Mouse (Mus musculus) midbrain, embryonic 10.5 days (tissue): ENCODE data around the gene Ywhag. TPM values are rescaled to one million over a fixed set of nuclear protein-coding genes. Genes with fewer than 3 reads are reported as not detected.

ENCODE experiments used
- DNase-seq: peaks from one replicate; pipeline ENCODE4 v3.0.0-alpha.2; 2017; ENCODE audit warnings: low spot score
- H3K27ac ChIP-seq: fragments of 300-500 bp; sonication (generic); replicated peaks from 2 replicates; pipeline ENCODE4 v1.5.1; 2016; ENCODE audit warnings: mild to moderate bottlenecking
- H3K27me3 ChIP-seq: fragments of 300-500 bp; sonication (generic); 2 replicates; pipeline ENCODE4 v1.6.1; 2016; ENCODE audit warnings: low read depth, mild to moderate bottlenecking; ENCODE audit not compliant: poor library complexity, severe bottlenecking
- H3K36me3 ChIP-seq: fragments of 300-500 bp; sonication (generic); 2 replicates; pipeline ENCODE4 v1.6.1; 2016; ENCODE audit warnings: mild to moderate bottlenecking, moderate library complexity
- H3K4me1 ChIP-seq: fragments of 300-500 bp; sonication (generic); 2 replicates; pipeline ENCODE4 v1.6.1; 2016
- H3K4me3 ChIP-seq: fragments of 300-500 bp; sonication (generic); 2 replicates; pipeline ENCODE4 v1.5.1; 2016; ENCODE audit warnings: mild to moderate bottlenecking, moderate library complexity
- H3K9me3 ChIP-seq: fragments of 300-500 bp; sonication (generic); replicated peaks from 2 replicates; pipeline ENCODE4 v1.6.1; 2016; ENCODE audit warnings: mild to moderate bottlenecking
- WGBS: fragments of 180-500 bp; shearing (Covaris S2); methylation state at CpG from one replicate; pipeline ENCODE4 v1.1.7; 2016; 5-methylcytosine and 5-hydroxymethylcytosine counted together
- polyA plus RNA-seq: library from polyadenylated mRNA; unstranded; fragments of >200 nt; fragmentation: Nextera tagmentation; extraction: Ambion mirVana; gene quantifications from 2 replicates; pipeline ENCODE4 v1.2.1, GENCODE M21; 2016

The Ywhag gene
- polyA plus RNA-seq, 1 experiment from 2014 or later = 270 TPM

GRCm38 (mm10) chr5:135962492-135963279, 28.3 kb upstream of the Ywhag start:
- WGBS = under 1% methylated on average over 63 of the region's 64 CpGs
- no peaks in the 10 kb centered on the region for H3K9me3 ChIP-seq
- H3K27me3 ChIP-seq = peaks cover 22% of the 10 kb centered on the region
- H3K4me3 ChIP-seq = peak overlapping the region; percentile 79
- H3K4me1 ChIP-seq = peaks cover 32% of the 10 kb centered on the region
- peak overlapping the region; percentile 95 for H3K27ac ChIP-seq
- no peaks in the 10 kb centered on the region for H3K36me3 ChIP-seq
- peak; percentile 98 for DNase-seq

GRCm38 (mm10) chr5:135962125-135962491, 27.7 kb upstream of the Ywhag start:
- DNase-seq = no peak
- 3% methylated on average over 11 of the region's 11 CpGs for WGBS
- H3K9me3 ChIP-seq = no peaks in the 10 kb centered on the region
- peak overlapping the region; percentile 79 for H3K4me3 ChIP-seq
- H3K27ac ChIP-seq = peak overlapping the region; percentile 95
- H3K4me1 ChIP-seq = peaks cover 35% of the 10 kb centered on the region
- no peaks in the 10 kb centered on the region for H3K36me3 ChIP-seq
- H3K27me3 ChIP-seq = peaks cover 22% of the 10 kb centered on the region

GRCm38 (mm10) chr5:135960909-135961635, 26.7 kb upstream of the Ywhag start:
- Histone ChIP-seq H3K27me3 (peaks cover 22% of the 10 kb centered on the region), H3K27ac (peak overlapping the region; percentile 95), H3K4me1 (peaks cover 41% of the 10 kb centered on the region), H3K4me3 (peak overlapping the region; percentile 79; the same call in 1 of the 2 replicates), H3K9me3 (no peaks in the 10 kb centered on the region), H3K36me3 (no peaks in the 10 kb centered on the region)
- no peak for DNase-seq
- WGBS = 94% methylated on average over 15 of the region's 15 CpGs

GRCm38 (mm10) chr5:135959911-135960310, 25.5 kb upstream of the Ywhag start:
- Histone ChIP-seq H3K9me3 (no peaks in the 10 kb centered on the region), H3K4me1 (peaks cover 35% of the 10 kb centered on the region), H3K27me3 (peaks cover 10% of the 10 kb centered on the region), H3K4me3 (no peak overlapping the region), H3K36me3 (no peaks in the 10 kb centered on the region), H3K27ac (no peak overlapping the region)
- no peak for DNase-seq
- WGBS = 98% methylated on average over 7 of the region's 7 CpGs

GRCm38 (mm10) chr5:135958367-135958766, 24.0 kb upstream of the Ywhag start:
- whole genome bisulfite sequencing = 86% methylated on average over 4 of the region's 4 CpGs
- no peak for DNase-seq
- Histone ChIP-seq H3K4me3 (peak overlapping the region; percentile 43), H3K9me3 (no peaks in the 10 kb centered on the region), H3K36me3 (no peaks in the 10 kb centered on the region), H3K4me1 (peaks cover 35% of the 10 kb centered on the region), H3K27me3 (no peaks in the 10 kb centered on the region), H3K27ac (peak overlapping the region; percentile 91)

GRCm38 (mm10) chr5:135957207-135957974, 23.0 kb upstream of the Ywhag start:
- peak overlapping the region; percentile 43 for H3K4me3 ChIP-seq
- WGBS = 9% methylated on average over 28 of the region's 28 CpGs
- DNase-seq = peak; percentile 93
- H3K27me3 ChIP-seq = no peaks in the 10 kb centered on the region
- no peaks in the 10 kb centered on the region for H3K36me3 ChIP-seq
- peak overlapping the region; percentile 91 for H3K27ac ChIP-seq
- peaks cover 27% of the 10 kb centered on the region for H3K4me1 ChIP-seq
- no peaks in the 10 kb centered on the region for H3K9me3 ChIP-seq

GRCm38 (mm10) chr5:135956300-135957206, 22.1 kb upstream of the Ywhag start:
- Histone ChIP-seq H3K27ac (peak overlapping the region; percentile 91), H3K4me3 (peak overlapping the region; percentile 43), H3K27me3 (no peaks in the 10 kb centered on the region), H3K36me3 (no peaks in the 10 kb centered on the region), H3K4me1 (peaks cover 19% of the 10 kb centered on the region), H3K9me3 (no peaks in the 10 kb centered on the region)
- 85% methylated on average over 9 of the region's 9 CpGs for WGBS
- no peak for DNase-seq

- Histone ChIP-seq H3K4me3 (no peak overlapping the region), H3K27me3 (no peaks in the 10 kb centered on the region)
- WGBS = 98% methylated on average over 2 of the region's 2 CpGs
Measured at GRCm38 (mm10) chr5:135952830-135953229, 18.4 kb upstream of the Ywhag start.

GRCm38 (mm10) chr5:135951660-135952059, 17.2 kb upstream of the Ywhag start:
- no peak overlapping the region for H3K27ac ChIP-seq
- peaks cover 2% of the 10 kb centered on the region; the same call in 1 of the 2 replicates for H3K4me1 ChIP-seq
- no peak overlapping the region for H3K4me3 ChIP-seq
- no peaks in the 10 kb centered on the region for H3K36me3 ChIP-seq
- WGBS = 94% methylated on average over 2 of the region's 2 CpGs
- no peaks in the 10 kb centered on the region for H3K9me3 ChIP-seq
- H3K27me3 ChIP-seq = no peaks in the 10 kb centered on the region
- no peak for DNase-seq

More at GRCm38 (mm10) chr5:135952830-135953229, 18.4 kb upstream of the Ywhag start:
- no peaks in the 10 kb centered on the region for H3K36me3 ChIP-seq
- peaks cover 10% of the 10 kb centered on the region for H3K4me1 ChIP-seq
- DNase-seq = no peak
- no peak overlapping the region for H3K27ac ChIP-seq
- no peaks in the 10 kb centered on the region for H3K9me3 ChIP-seq

- H3K27me3 ChIP-seq = no peaks in the 10 kb centered on the region
- 87% methylated on average over 11 of the region's 11 CpGs for WGBS
- H3K4me1 ChIP-seq = peaks cover 9% of the 10 kb centered on the region
- no peaks in the 10 kb centered on the region for H3K36me3 ChIP-seq
- H3K27ac ChIP-seq = no peak overlapping the region
- H3K4me3 ChIP-seq = no peak overlapping the region
- H3K9me3 ChIP-seq = no peaks in the 10 kb centered on the region
- DNase-seq = no peak
Measured at GRCm38 (mm10) chr5:135950710-135951412, 16.4 kb upstream of the Ywhag start.

- Histone ChIP-seq H3K4me3 (no peak overlapping the region), H3K9me3 (no peaks in the 10 kb centered on the region), H3K27ac (no peak overlapping the region), H3K36me3 (no peaks in the 10 kb centered on the region), H3K27me3 (no peaks in the 10 kb centered on the region), H3K4me1 (peaks cover 11% of the 10 kb centered on the region)
- 84% methylated on average over 5 of the region's 5 CpGs for WGBS
- no peak for DNase-seq
Measured at GRCm38 (mm10) chr5:135946621-135947020, 12.2 kb upstream of the Ywhag start.
